Mouse (Mus musculus) midbrain, embryonic 12.5 days (tissue): ENCODE results near the gene Bmp6. TPM values are rescaled to one million over a fixed set of nuclear protein-coding genes. Genes with fewer than 3 reads are reported as not detected.

Experiments used
- ATAC-seq: fragments of 200-750 bp; cut with Nextera tagmentation; 2 replicates; pipeline ENCODE4 v1.8.0; 2017; ENCODE audit warnings: low read depth, moderate TSS enrichment, moderate library complexity; ENCODE audit not compliant: low FRiP score
- H3K27ac ChIP-seq: fragments of 300-500 bp; sonication (generic); replicated peaks from 2 replicates; pipeline ENCODE4 v1.5.1; 2016; ENCODE audit warnings: mild to moderate bottlenecking
- H3K27me3 ChIP-seq: fragments of 300-500 bp; sonication (generic); 2 replicates; pipeline ENCODE4 v1.6.1; 2016; ENCODE audit warnings: mild to moderate bottlenecking
- H3K36me3 ChIP-seq: fragments of 300-500 bp; sonication (generic); 2 replicates; pipeline ENCODE4 v1.6.1; 2016
- H3K4me1 ChIP-seq: fragments of 300-500 bp; sonication (generic); 2 replicates; pipeline ENCODE4 v1.6.1; 2016
- H3K4me2 ChIP-seq: fragments of 300-500 bp; sonication (generic); replicated peaks from 2 replicates; pipeline ENCODE4 v1.6.1; 2016; ENCODE audit warnings: mild to moderate bottlenecking, moderate library complexity
- H3K4me3 ChIP-seq: fragments of 300-500 bp; sonication (generic); 2 replicates; pipeline ENCODE4 v1.5.1; 2016; ENCODE audit warnings: mild to moderate bottlenecking
- H3K9ac ChIP-seq: fragments of 300-500 bp; sonication (generic); replicated peaks from 2 replicates; pipeline ENCODE4 v1.6.1; 2016; ENCODE audit warnings: mild to moderate bottlenecking, moderate library complexity
- H3K9me3 ChIP-seq: fragments of 300-500 bp; sonication (generic); 2 replicates; pipeline ENCODE4 v1.6.1; 2016; ENCODE audit warnings: mild to moderate bottlenecking
- WGBS: fragments of 180-500 bp; shearing (Covaris S2); methylation state at CpG from one replicate; pipeline ENCODE4 v1.1.7; 2016; 5-methylcytosine and 5-hydroxymethylcytosine counted together
- polyA plus RNA-seq: library from polyadenylated mRNA; unstranded; fragments of >200 nt; fragmentation: Nextera tagmentation; extraction: Ambion mirVana; gene quantifications from 2 replicates; pipeline ENCODE4 v1.2.1, GENCODE M21; 2016

The Bmp6 gene
- polyA plus RNA-seq, 1 experiment from 2014 or later: 2.5 TPM

DNA sequence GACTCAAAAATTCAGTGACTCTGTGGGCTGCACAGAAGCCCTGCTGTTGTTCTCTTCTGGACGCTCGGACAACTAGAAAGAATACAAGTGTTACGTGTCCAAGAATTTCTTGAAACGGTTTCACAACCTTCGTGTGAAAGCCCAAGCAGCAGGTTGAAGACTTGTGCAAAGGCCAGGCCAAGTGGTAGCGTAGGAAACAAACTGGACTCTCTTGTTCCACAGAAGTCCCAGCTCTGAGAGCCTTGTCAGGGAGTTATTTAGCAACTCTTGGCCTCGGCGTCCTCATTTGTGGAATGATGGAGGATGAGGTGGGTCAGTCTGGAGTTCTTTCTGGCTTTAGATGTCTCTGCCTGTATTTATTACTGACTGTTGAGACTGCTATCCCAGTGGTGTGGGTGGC lies 55.8 kb downstream of the Bmp6 start:
- Histone ChIP-seq H3K27me3 (no peaks in the 10 kb centered on the region), H3K36me3 (no peaks in the 10 kb centered on the region), H3K4me3 (no peak overlapping the region), H3K9me3 (no peaks in the 10 kb centered on the region), H3K4me2 (no peak overlapping the region), H3K4me1 (no peaks in the 10 kb centered on the region), H3K27ac (no peak overlapping the region), H3K9ac (no peak overlapping the region)
- ATAC-seq: no peak
- 88% methylated on average over 8 of the region's 8 CpGs for WGBS

- Histone ChIP-seq H3K9me3 (no peaks in the 10 kb centered on the region), H3K9ac (no peak overlapping the region), H3K27me3 (no peaks in the 10 kb centered on the region; the same call in 1 of the 2 replicates), H3K4me2 (no peak overlapping the region), H3K4me3 (no peak overlapping the region), H3K4me1 (peaks cover 9% of the 10 kb centered on the region), H3K27ac (no peak overlapping the region), H3K36me3 (no peaks in the 10 kb centered on the region)
- 73% methylated on average over 6 of the region's 6 CpGs for WGBS
- ATAC-seq: no peak
Observed at GRCm38 (mm10) chr13:38407611-38408315, 62.9 kb downstream of the Bmp6 start.

DNA sequence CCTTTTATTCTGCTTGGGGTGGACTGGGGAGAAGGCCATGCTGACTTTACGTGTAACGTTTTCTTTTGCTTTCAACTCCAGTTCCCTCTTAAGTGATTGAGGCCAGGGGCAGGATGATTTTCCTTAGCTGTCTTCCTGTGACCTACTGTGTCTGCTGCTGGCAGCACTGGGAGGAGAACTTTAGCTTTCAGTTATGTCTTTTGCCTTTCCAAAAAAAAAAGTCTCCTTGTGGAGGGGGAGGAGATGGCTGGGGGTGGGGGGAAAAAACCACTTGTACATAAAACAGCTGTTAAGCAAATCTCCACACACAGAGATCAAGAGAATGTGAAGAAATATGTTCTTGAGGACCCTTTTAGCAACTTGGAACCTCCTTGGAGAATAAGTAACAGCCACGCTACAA lies 63.7 kb downstream of the Bmp6 start:
- Histone ChIP-seq H3K4me3 (no peak overlapping the region), H3K27me3 (no peaks in the 10 kb centered on the region; the same call in 1 of the 2 replicates), H3K9me3 (no peaks in the 10 kb centered on the region), H3K27ac (no peak overlapping the region), H3K4me1 (peaks cover 9% of the 10 kb centered on the region), H3K9ac (no peak overlapping the region), H3K36me3 (no peaks in the 10 kb centered on the region), H3K4me2 (no peak overlapping the region)
- 66% methylated on average over 3 of the region's 3 CpGs for WGBS
- no peak for ATAC-seq

DNA sequence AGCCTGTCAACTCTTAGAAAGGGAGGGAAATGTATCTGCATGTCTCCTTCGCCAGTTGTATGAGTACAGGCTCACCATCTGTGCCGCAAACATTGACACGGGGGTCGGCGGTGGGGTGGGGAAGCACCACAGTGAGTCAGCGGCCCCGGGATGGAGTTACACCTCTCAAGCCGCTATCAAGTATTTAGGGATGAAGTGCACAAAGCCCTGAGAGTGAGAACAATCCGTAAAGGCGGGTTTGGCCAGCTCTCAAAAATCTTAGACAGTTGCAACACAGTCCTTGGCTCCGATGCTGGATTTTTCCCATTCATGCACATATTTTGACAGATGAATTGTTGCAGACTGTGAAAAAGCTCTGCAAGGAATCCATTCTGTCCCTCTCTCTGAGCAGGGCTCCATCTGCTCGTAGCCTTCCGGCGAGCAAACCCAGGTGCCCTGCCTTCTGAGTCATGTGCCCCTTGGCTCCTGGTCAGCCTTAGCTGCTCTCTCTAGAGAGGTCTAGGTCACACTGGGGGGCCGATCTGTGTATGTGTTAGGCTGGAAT lies 65.5 kb downstream of the Bmp6 start:
- Histone ChIP-seq H3K9me3 (no peaks in the 10 kb centered on the region), H3K27me3 (no peaks in the 10 kb centered on the region; the same call in 1 of the 2 replicates), H3K4me3 (no peak overlapping the region), H3K27ac (no peak overlapping the region), H3K9ac (no peak overlapping the region), H3K4me2 (peak overlapping the region; percentile 35; the same call in 1 of the 2 replicates), H3K4me1 (peaks cover 9% of the 10 kb centered on the region), H3K36me3 (no peaks in the 10 kb centered on the region)
- no peak for ATAC-seq
- 11% methylated on average over 15 of the region's 15 CpGs for WGBS

- Histone ChIP-seq H3K9ac (no peak overlapping the region), H3K4me2 (no peak overlapping the region), H3K9me3 (no peaks in the 10 kb centered on the region), H3K4me1 (no peaks in the 10 kb centered on the region), H3K4me3 (no peak overlapping the region), H3K27ac (no peak overlapping the region), H3K36me3 (no peaks in the 10 kb centered on the region), H3K27me3 (no peaks in the 10 kb centered on the region)
- WGBS: 91% methylated on average over 7 of the region's 7 CpGs
- ATAC-seq: no peak
Observed at GRCm38 (mm10) chr13:38419781-38420180, 74.9 kb downstream of the Bmp6 start.

- Histone ChIP-seq H3K4me1 (no peaks in the 10 kb centered on the region), H3K27ac (no peak overlapping the region), H3K4me2 (no peak overlapping the region), H3K4me3 (no peak overlapping the region), H3K9me3 (no peaks in the 10 kb centered on the region), H3K36me3 (no peaks in the 10 kb centered on the region), H3K27me3 (no peaks in the 10 kb centered on the region), H3K9ac (no peak overlapping the region)
- ATAC-seq: no peak
- WGBS: 84% methylated on average over 5 of the region's 5 CpGs
Observed at GRCm38 (mm10) chr13:38422491-38422890, 77.6 kb downstream of the Bmp6 start.

DNA sequence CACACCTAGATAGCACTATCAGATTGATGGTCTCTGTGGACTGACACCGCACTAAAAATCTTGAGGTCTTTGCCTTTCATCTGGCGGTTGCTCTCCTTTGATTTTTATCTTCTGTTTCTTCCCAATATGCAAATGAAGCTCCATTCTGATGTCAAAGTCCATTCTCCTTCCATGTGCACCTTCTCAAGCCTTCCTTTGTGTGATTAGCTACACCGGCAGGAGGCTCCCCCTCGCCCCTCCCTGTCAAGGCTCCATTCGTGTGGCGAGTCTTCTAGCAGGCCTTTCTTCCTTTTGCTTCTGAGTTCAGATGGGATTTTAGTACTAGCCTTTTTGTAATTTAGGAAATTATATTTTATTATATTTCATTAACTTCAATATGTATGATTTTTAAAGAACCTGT lies 80.4 kb downstream of the Bmp6 start:
- no peak for ATAC-seq
- Histone ChIP-seq H3K27ac (no peak overlapping the region), H3K9ac (no peak overlapping the region), H3K36me3 (no peaks in the 10 kb centered on the region), H3K4me2 (no peak overlapping the region), H3K9me3 (no peaks in the 10 kb centered on the region), H3K4me1 (no peaks in the 10 kb centered on the region), H3K4me3 (no peak overlapping the region), H3K27me3 (no peaks in the 10 kb centered on the region)
- 46% methylated on average over 6 of the region's 6 CpGs for WGBS

DNA sequence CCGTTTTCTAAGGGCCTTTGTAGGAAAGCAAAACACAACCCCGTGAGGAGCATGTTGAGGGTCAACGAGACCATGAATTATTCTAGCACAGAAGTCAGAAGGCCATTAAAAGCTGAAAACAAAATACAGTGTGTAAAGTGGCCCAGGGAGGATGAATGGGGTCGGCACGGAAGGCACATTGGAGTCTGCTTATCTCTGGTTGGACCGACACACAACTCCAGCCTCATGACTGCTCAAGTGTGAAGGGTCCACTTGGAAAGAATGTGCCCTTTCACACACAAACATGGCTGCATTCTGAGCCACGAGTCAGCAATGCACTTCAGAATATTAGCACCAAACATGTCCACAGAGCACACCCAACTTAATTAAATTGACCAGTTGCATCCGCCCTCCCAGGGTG lies 84.8 kb downstream of the Bmp6 start:
- Histone ChIP-seq H3K9me3 (no peaks in the 10 kb centered on the region), H3K36me3 (no peaks in the 10 kb centered on the region), H3K4me2 (no peak overlapping the region), H3K27me3 (no peaks in the 10 kb centered on the region), H3K4me3 (no peak overlapping the region), H3K27ac (no peak overlapping the region), H3K4me1 (no peaks in the 10 kb centered on the region), H3K9ac (no peak overlapping the region)
- WGBS: 74% methylated on average over 8 of the region's 8 CpGs
- no peak for ATAC-seq

DNA sequence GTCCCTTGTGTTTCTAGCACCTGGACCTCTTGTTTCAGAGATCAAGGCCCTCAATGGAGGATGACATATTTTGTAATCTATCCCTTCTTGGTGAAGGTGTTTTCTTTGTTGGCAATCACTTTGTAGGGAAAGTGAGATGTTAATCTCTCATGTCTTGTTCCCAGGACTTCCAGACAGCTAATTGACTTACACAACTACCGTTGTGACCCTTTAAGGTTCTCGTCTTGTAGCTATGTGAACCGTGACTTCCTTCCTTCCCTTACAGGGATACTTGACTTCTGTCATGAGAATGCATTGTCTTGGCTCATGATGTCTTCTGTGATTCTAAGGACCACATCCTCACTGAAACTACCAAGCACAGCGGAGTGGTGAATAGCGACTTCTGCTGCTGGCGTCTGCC lies 85.2 kb downstream of the Bmp6 start:
- no peak overlapping the region for H3K9ac ChIP-seq
- no peak overlapping the region for H3K4me2 ChIP-seq
- no peak for ATAC-seq
- H3K27me3 ChIP-seq: no peaks in the 10 kb centered on the region
- H3K4me1 ChIP-seq: no peaks in the 10 kb centered on the region
- H3K36me3 ChIP-seq: no peaks in the 10 kb centered on the region
- H3K9me3 ChIP-seq: no peaks in the 10 kb centered on the region
- WGBS: 78% methylated on average over 6 of the region's 6 CpGs
- H3K27ac ChIP-seq: no peak overlapping the region
- H3K4me3 ChIP-seq: no peak overlapping the region

GRCm38 (mm10) chr13:38434831-38435230 lies 89.9 kb downstream of the Bmp6 start:
- Histone ChIP-seq H3K27me3 (no peaks in the 10 kb centered on the region), H3K9me3 (no peaks in the 10 kb centered on the region), H3K27ac (no peak overlapping the region), H3K4me1 (no peaks in the 10 kb centered on the region), H3K9ac (no peak overlapping the region), H3K36me3 (no peaks in the 10 kb centered on the region), H3K4me2 (no peak overlapping the region), H3K4me3 (no peak overlapping the region)
- WGBS: 94% methylated on average over 5 of the region's 5 CpGs
- ATAC-seq: no peak

DNA sequence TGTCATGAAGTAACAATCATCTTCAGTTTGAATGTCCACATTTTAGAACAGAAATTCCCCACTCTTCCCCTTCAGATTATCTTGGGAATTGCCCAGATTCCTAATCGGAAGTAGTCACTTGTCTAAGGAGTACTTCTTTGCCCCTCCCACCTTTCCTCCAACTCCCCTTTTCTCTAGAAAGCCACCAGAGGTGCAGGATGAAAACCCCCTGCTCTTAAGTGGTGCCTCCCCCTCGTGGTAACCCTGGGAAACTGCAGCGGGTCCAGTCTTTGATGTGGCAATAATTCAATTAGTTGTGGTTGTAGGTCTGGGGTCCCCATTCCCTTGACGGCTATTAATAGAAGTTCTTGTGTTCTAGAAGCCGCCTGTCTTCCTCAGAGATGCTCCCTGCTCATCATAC lies 93.0 kb downstream of the Bmp6 start:
- Histone ChIP-seq H3K27me3 (no peaks in the 10 kb centered on the region), H3K4me2 (no peak overlapping the region), H3K4me1 (no peaks in the 10 kb centered on the region), H3K27ac (no peak overlapping the region), H3K9ac (no peak overlapping the region), H3K9me3 (no peaks in the 10 kb centered on the region), H3K36me3 (no peaks in the 10 kb centered on the region), H3K4me3 (no peak overlapping the region)
- ATAC-seq: no peak
- 37% methylated on average over 5 of the region's 5 CpGs for WGBS

GRCm38 (mm10) chr13:38440240-38440639 lies 95.3 kb downstream of the Bmp6 start:
- H3K9me3 ChIP-seq: no peaks in the 10 kb centered on the region
- H3K36me3 ChIP-seq: no peaks in the 10 kb centered on the region
- no peak overlapping the region for H3K9ac ChIP-seq
- H3K27me3 ChIP-seq: no peaks in the 10 kb centered on the region
- H3K27ac ChIP-seq: no peak overlapping the region
- WGBS: 92% methylated on average over 10 of the region's 10 CpGs
- no peak for ATAC-seq
- no peak overlapping the region for H3K4me2 ChIP-seq
- no peaks in the 10 kb centered on the region for H3K4me1 ChIP-seq
- H3K4me3 ChIP-seq: no peak overlapping the region
